Mouse (Mus musculus): Measurements from ENCODE around the gene Lclat1. TPM values are rescaled to one million over a fixed set of nuclear protein-coding genes. Genes with fewer than 3 reads are reported as not detected.

The Lclat1 gene
- polyA plus RNA-seq, 1 experiment from 2014 or later: 29.2 TPM

- Histone ChIP-seq H3K27ac (ENCODE audit: low read depth) (no peak overlapping the region), H3K27me3 (replicated peaks; ENCODE audit: control insufficient read depth, insufficient read depth, low read length) (no peaks in the 10 kb centered on the region), H3K4me3 (ENCODE audit: low read depth, low read length) (no peak overlapping the region), H3K4me2 (ENCODE audit: low read length) (no peak overlapping the region), H3K4me1 (replicated peaks; ENCODE audit: control insufficient read depth, insufficient read depth, low read length) (peaks cover 5% of the 10 kb centered on the region; the same call in 1 of the 2 replicates), H3K9ac (ENCODE audit: low read length) (no peak overlapping the region), H3K36me3 (ENCODE audit: control insufficient read depth, insufficient read depth, low read length) (no peaks in the 10 kb centered on the region), H3K9me3 (ENCODE audit: control insufficient read depth, low read length) (no peaks in the 10 kb centered on the region)
- DNase-seq (ENCODE audit: low spot score) (no peak), ATAC-seq (replicated peaks; ENCODE audit: low FRiP score, low TSS enrichment, low read depth) (no peak)
- 33% methylated on average over 2 of the region's 2 CpGs for WGBS
Observed at GRCm38 (mm10) chr17:73284301-73284700, 176.5 kb downstream of the Lclat1 start.

Other genes with a start within 250 kb of the Lclat1 start
- gene Lbh, start 189.7 kb upstream of the Lclat1 start, polyA plus RNA-seq (2014; fragmentation: Nextera tagmentation; extraction: Ambion mirVana): 6.4 and 6.5 TPM in 2 replicates

Data from intestine, embryonic 14.5 days (tissue).